Mouse (Mus musculus) limb, embryonic 11.5 days (tissue): ENCODE measurements around the gene Msh5. TPM values are rescaled to one million over a fixed set of nuclear protein-coding genes. Genes with fewer than 3 reads are reported as not detected.

Experiments
- ATAC-seq: fragments of 200-750 bp; cut with Nextera tagmentation; 2 replicates; pipeline ENCODE4 v1.8.0; 2017; ENCODE audit warnings: low read depth; ENCODE audit not compliant: insufficient number of reproducible peaks, low FRiP score, low TSS enrichment
- DNase-seq: peaks from one replicate; pipeline ENCODE4 v3.0.0-alpha.2; 2015; ENCODE audit warnings: low spot score
- H3K27ac ChIP-seq: fragments of 300-500 bp; sonication (generic); replicated peaks from 2 replicates; pipeline ENCODE4 v1.5.1; 2014; ENCODE audit warnings: low read depth, mild to moderate bottlenecking, low read length
- H3K27me3 ChIP-seq: fragments of 300-500 bp; sonication (generic); 2 replicates; pipeline ENCODE4 v1.6.1; 2014; ENCODE audit warnings: mild to moderate bottlenecking, low read length, mixed read lengths; ENCODE audit not compliant: control insufficient read depth, insufficient read depth
- H3K36me3 ChIP-seq: fragments of 300-500 bp; sonication (generic); 2 replicates; pipeline ENCODE4 v1.6.1; 2014; ENCODE audit warnings: mild to moderate bottlenecking, low read length, moderate library complexity, mixed read lengths; ENCODE audit not compliant: control insufficient read depth, insufficient read depth
- H3K4me1 ChIP-seq: fragments of 300-500 bp; sonication (generic); 2 replicates; pipeline ENCODE4 v1.6.1; 2014; ENCODE audit warnings: low read length, mixed read lengths; ENCODE audit not compliant: control insufficient read depth, insufficient read depth
- H3K4me2 ChIP-seq: fragments of 300-500 bp; sonication (generic); 2 replicates; pipeline ENCODE4 v1.6.1; 2014; ENCODE audit warnings: low read depth, mild to moderate bottlenecking, moderate library complexity; ENCODE audit not compliant: severe bottlenecking
- H3K4me3 ChIP-seq: fragments of 300-500 bp; sonication (generic); 2 replicates; pipeline ENCODE4 v1.5.1; 2014; ENCODE audit warnings: low read depth, low read length
- H3K9ac ChIP-seq: fragments of 300-500 bp; sonication (generic); 2 replicates; pipeline ENCODE4 v1.6.1; 2014; ENCODE audit warnings: mild to moderate bottlenecking, low read length
- H3K9me3 ChIP-seq: fragments of 300-500 bp; sonication (generic); 2 replicates; pipeline ENCODE4 v1.6.1; 2016; ENCODE audit warnings: low read length; ENCODE audit not compliant: control insufficient read depth
- WGBS: fragments of 180-500 bp; shearing (Covaris S2); extraction: QIAGEN DNeasy Blood & Tissue Kit; methylation state at CpG from one replicate; pipeline ENCODE4 v1.1.7; 2014; 5-methylcytosine and 5-hydroxymethylcytosine counted together
- polyA plus RNA-seq: library from polyadenylated mRNA; unstranded; fragments of >200 nt; fragmentation: Nextera tagmentation; extraction: Ambion mirVana; gene quantifications from 2 replicates; pipeline ENCODE4 v1.2.1, GENCODE M21; 2014

The Msh5 gene
- polyA plus RNA-seq, 1 experiment from 2014 or later = 3.7 TPM

DNA sequence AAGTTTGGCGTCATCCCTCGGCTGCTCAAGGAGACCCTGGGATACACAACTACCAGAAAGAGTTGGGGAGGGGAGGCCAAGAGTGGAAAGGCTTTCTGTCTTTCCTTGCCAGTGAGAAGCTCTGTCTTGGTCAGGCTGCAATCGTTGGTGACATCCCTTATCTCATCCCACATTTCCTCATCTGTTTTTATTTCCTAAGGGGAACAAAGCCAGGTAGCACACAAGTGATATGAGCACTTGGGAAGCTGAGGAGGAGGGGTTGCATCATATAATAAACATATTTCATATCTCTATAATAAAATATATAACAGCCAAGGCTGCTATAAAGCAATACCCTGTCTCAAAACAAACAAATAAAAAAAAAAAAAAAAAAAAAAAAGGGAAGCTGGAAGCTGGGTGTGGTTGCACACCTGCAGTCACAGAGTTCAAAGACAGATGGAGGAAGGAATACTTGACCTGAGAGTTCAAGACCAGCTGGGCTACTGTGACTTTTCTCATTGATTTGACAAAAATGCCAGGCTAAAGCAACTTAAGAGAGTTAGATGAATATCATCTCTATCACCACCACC, 37.5 kb upstream of the Msh5 start:
- ATAC-seq = no peak
- H3K27me3 ChIP-seq = no peaks in the 10 kb centered on the region

DNA sequence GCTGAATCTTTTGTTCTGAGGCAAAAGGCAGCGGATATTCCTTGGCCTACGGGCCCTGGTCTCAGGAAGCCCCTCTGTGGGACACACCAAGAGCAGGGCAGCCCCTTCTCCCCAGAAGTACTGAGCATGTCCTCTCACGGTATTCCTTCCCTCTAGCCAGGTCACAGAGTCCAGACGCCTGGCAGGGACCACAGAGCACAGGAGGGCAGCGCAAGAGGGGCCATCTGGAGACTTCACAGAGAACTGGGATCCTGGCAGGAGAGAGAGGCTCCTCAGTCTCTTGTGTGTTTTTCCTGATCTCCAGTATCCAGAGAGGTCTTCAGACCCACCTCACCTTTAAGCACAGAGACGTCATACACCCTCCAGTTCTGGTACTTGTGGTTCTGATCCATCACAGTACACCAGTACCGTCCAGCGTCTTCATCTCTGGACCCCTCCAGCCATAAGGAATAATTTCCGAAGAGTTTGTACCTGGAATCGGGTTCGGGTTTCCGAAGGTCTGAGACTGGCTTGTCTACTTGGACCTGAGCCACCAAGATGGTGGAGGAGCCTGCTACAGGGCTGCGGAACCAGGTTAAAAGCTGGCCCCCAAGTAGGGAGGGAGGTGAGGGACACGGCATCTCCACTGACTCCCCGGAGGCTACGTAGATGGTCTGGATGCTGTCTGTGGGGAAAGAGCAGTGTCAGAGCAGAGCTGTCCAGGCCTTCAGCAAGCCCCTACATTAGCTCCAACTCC, 36.5 kb upstream of the Msh5 start:
- Histone ChIP-seq H3K27me3 (no peaks in the 10 kb centered on the region), H3K4me1 (peaks cover under 1% of the 10 kb centered on the region), H3K27ac (no peak overlapping the region), H3K9me3 (no peaks in the 10 kb centered on the region), H3K36me3 (no peaks in the 10 kb centered on the region), H3K4me2 (no peak overlapping the region), H3K4me3 (no peak overlapping the region), H3K9ac (no peak overlapping the region)
- DNase-seq (no peak), ATAC-seq (no peak)
- 79% methylated on average over 16 of the region's 16 CpGs for WGBS

More for the DNA sequence above, 37.5 kb upstream of the Msh5 start:
- no peak overlapping the region for H3K4me3 ChIP-seq
- no peak overlapping the region for H3K9ac ChIP-seq
- no peak overlapping the region for H3K27ac ChIP-seq
- no peaks in the 10 kb centered on the region for H3K9me3 ChIP-seq
- no peak overlapping the region for H3K4me2 ChIP-seq
- WGBS = 71% methylated on average over 3 of the region's 3 CpGs
- no peak for DNase-seq
- H3K4me1 ChIP-seq = no peaks in the 10 kb centered on the region
- H3K36me3 ChIP-seq = no peaks in the 10 kb centered on the region

DNA sequence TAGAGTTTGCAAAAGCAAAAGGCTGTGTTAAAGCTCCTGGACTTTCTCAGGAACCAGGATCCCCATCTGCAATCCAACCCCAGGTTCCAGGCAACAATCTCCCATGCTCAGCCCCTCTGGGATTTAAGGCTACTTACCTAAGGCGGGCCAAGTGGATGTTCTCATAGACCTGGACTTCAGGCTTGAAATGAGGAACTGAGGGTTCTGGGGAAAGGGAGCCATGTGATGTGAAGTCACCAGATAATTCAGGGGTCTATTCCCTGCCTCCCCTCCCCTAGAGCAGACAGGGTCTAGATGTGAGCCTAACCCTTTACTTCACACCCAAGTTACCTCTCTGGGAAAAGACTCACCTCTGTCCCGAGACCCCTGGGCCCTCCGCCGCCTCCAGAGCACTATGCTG, 34.2 kb upstream of the Msh5 start:
- no peaks in the 10 kb centered on the region for H3K36me3 ChIP-seq
- H3K27me3 ChIP-seq = no peaks in the 10 kb centered on the region
- H3K9ac ChIP-seq = no peak overlapping the region
- WGBS = 87% methylated on average over 4 of the region's 4 CpGs
- DNase-seq (no peak), ATAC-seq (no peak)
- H3K4me2 ChIP-seq = no peak overlapping the region
- no peak overlapping the region for H3K27ac ChIP-seq
- H3K4me3 ChIP-seq = no peak overlapping the region
- no peaks in the 10 kb centered on the region for H3K9me3 ChIP-seq
- H3K4me1 ChIP-seq = peaks cover 10% of the 10 kb centered on the region

DNA sequence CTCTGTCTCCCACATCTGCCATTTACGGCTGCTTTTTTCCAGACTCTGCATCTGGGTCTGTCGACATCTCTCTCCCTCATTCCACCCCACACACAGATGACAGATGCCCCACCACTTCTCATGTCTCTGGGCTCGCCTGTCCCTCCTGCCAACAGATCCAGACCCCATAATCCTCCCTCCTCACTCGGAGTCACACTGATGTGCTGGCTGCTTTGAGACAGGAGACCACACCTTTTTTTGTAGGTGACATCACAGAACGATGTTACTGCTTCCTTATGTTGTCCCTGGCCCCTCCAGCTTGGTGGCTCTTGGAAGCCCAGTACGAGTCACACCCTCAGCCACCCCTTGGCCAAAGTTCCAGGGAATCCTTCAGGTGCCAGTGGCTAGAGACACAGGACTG, 33.7 kb upstream of the Msh5 start:
- WGBS = 37% methylated on average over 6 of the region's 6 CpGs

DNA sequence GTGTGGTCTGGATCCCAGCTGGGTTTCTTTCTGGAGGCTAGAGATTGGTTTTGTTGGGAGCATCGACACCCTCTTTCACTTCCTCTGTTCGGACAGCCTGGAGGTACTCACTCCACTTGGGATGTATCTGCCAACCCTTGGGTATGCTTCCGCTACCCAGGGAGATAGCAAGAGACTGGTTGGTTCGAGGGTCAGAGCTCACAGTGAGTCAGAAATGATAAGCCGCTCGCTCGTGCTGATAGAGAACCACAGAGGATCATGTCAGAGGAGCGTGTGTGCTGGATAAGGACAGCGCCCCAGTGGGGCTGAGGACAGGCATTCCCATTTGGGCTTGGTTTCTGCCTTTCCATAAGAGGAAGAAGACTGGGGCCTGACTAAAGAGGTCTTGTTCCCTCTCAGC, 33.2 kb upstream of the Msh5 start:
- no peaks in the 10 kb centered on the region for H3K9me3 ChIP-seq
- no peak for DNase-seq
- no peak overlapping the region for H3K27ac ChIP-seq
- H3K27me3 ChIP-seq = no peaks in the 10 kb centered on the region
- WGBS = 70% methylated on average over 9 of the region's 9 CpGs
- H3K4me3 ChIP-seq = no peak overlapping the region
- H3K4me2 ChIP-seq = no peak overlapping the region
- no peaks in the 10 kb centered on the region for H3K36me3 ChIP-seq
- ATAC-seq = no peak
- H3K9ac ChIP-seq = no peak overlapping the region
- peaks cover 10% of the 10 kb centered on the region for H3K4me1 ChIP-seq

More for the DNA sequence above, 33.7 kb upstream of the Msh5 start:
- Histone ChIP-seq H3K4me1 (peaks cover 10% of the 10 kb centered on the region), H3K9ac (no peak overlapping the region), H3K27ac (no peak overlapping the region), H3K4me3 (no peak overlapping the region), H3K9me3 (no peaks in the 10 kb centered on the region), H3K36me3 (no peaks in the 10 kb centered on the region), H3K27me3 (no peaks in the 10 kb centered on the region), H3K4me2 (no peak overlapping the region)
- DNase-seq (no peak), ATAC-seq (no peak)

DNA sequence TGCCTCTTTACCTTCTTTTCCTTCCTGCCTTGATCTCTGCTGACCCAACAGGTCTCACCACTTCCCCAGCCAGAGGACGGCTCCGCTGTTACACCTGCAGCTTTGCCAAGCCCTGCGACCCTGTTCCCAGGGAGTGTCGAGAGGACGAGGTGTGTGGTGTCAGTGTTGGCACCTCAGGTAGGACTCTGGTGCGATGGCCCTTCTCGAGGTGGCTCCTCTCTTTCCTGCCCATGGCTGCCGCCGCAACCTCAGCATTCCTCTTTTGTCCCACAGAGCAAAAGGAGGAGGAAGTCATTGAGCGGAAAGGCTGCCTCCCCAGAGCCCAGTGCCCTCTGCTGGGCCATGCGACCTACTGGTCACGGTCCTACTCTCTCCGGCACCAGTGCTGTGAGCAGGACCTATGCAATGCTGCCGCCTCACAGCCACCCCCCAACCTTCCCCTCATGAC, 31.3 kb upstream of the Msh5 start, which contains the start of gene Ly6g6d:
Gene Ly6g6d, minus strand, starts transcription at position 280 of the 448 bp plus-strand sequence.
- DNase-seq (no peak), ATAC-seq (no peak)
- H3K27ac ChIP-seq = no peak within 1 kb of the TSS; the same call in 1 of the 2 replicates
- H3K36me3 ChIP-seq = no peaks in the 10 kb centered on the region
- H3K9ac ChIP-seq = peak within 1 kb of the TSS; percentile 50
- H3K27me3 ChIP-seq = no peaks in the 10 kb centered on the region
- H3K9me3 ChIP-seq = no peaks in the 10 kb centered on the region
- H3K4me2 ChIP-seq = peak within 1 kb of the TSS; percentile 42
- H3K4me3 ChIP-seq = peak within 1 kb of the TSS; percentile 12; the same call in 1 of the 2 replicates
- 12% methylated on average over 14 of the region's 14 CpGs for WGBS
- peaks cover 12% of the 10 kb centered on the region for H3K4me1 ChIP-seq

DNA sequence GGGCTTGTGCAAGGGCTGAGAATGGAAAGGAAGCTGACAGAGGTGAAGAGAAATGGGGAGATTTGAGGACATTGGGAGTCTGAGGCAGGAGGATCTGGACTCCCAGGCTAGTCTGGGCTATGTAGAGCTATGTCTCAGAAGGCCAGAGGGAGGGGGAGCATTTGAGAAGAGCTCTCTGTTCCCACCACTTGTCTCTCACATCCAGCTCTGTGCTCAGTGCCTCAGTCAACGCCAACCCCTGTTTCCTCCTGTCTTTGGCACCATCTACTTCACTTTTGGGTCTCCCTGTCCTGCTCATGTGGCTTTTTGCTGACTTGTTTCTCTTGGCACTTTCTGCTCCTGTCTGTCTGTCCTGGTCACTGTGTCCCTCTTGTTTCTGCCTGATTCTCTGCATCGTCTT, 30.7 kb upstream of the Msh5 start:
- DNase-seq (no peak), ATAC-seq (no peak)
- Histone ChIP-seq H3K36me3 (no peaks in the 10 kb centered on the region), H3K4me1 (peaks cover 12% of the 10 kb centered on the region), H3K9ac (no peak overlapping the region; the same call in 1 of the 2 replicates), H3K4me3 (no peak overlapping the region), H3K27ac (no peak overlapping the region), H3K27me3 (no peaks in the 10 kb centered on the region), H3K9me3 (no peaks in the 10 kb centered on the region), H3K4me2 (peak overlapping the region; percentile 42)
- 40% methylated on average over 2 of the region's 2 CpGs for WGBS

DNA sequence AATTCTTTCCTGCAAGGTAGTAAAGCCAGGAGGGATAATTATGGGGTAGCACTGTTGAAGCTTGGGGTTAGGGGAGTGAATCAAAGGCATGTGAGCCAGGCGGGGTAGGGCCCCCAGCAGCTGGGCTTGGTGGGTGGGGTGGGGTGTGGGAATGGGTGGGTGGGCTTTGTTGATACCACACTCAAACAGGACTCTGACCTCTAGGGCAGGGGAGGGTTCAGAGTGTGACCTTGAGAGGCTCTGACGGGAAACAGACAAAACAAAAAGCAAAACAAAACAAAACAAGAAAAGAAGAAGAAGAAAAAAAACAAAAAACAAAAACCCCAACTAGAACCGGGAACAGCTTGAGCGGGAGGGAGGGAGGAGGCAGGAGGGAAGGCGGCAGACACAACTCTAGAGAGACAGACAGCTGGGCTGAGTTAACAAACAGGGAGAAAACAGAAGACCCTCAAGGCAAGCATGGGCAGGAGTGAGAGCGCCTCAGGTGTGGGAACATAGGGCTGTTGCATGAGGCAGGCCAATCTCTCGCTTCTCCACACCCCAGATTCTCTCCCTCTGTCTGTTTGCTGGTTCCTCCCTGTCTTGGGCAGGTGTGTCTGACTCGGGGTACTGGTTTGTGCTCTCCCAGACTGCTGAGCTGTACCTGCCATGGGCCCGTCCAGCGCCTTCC, 30.1 kb upstream of the Msh5 start, which contains the start of gene Ly6g6e:
Gene Ly6g6e, plus strand, starts transcription at position 396 of the 670 bp plus-strand sequence.
- no peak for DNase-seq
- Histone ChIP-seq H3K9ac (peak within 1 kb of the TSS; percentile 50), H3K4me3 (peak within 1 kb of the TSS; percentile 12; the same call in 1 of the 2 replicates), H3K27ac (no peak within 1 kb of the TSS; the same call in 1 of the 2 replicates), H3K4me2 (peak within 1 kb of the TSS; percentile 42), H3K4me1 (peaks cover 12% of the 10 kb centered on the region), H3K9me3 (no peaks in the 10 kb centered on the region), H3K27me3 (no peaks in the 10 kb centered on the region), H3K36me3 (no peaks in the 10 kb centered on the region)
- ATAC-seq = no peak
- 19% methylated on average over 10 of the region's 10 CpGs for WGBS
